Mouse (Mus musculus) forebrain, embryonic 12.5 days (tissue): ENCODE measurements around the gene Il10. TPM values are rescaled to one million over a fixed set of nuclear protein-coding genes. Genes with fewer than 3 reads are reported as not detected.

Experiments used
- ATAC-seq: fragments of 200-750 bp; cut with Nextera tagmentation; 2 replicates; pipeline ENCODE4 v1.8.0; 2017; ENCODE audit warnings: moderate TSS enrichment; ENCODE audit not compliant: low FRiP score
- H3K27ac ChIP-seq: fragments of 300-500 bp; sonication (generic); 2 replicates; pipeline ENCODE4 v1.5.1; 2016; ENCODE audit warnings: mild to moderate bottlenecking
- H3K27me3 ChIP-seq: fragments of 300-500 bp; sonication (generic); 2 replicates; pipeline ENCODE4 v1.6.1; 2016; ENCODE audit warnings: mild to moderate bottlenecking
- H3K36me3 ChIP-seq: fragments of 300-500 bp; sonication (generic); replicated peaks from 2 replicates; pipeline ENCODE4 v1.6.1; 2016; ENCODE audit warnings: mild to moderate bottlenecking
- H3K4me1 ChIP-seq: fragments of 300-500 bp; sonication (generic); 2 replicates; pipeline ENCODE4 v1.6.1; 2016
- H3K4me2 ChIP-seq: fragments of 300-500 bp; sonication (generic); 2 replicates; pipeline ENCODE4 v1.6.1; 2016; ENCODE audit warnings: mild to moderate bottlenecking, moderate library complexity
- H3K4me3 ChIP-seq: fragments of 300-500 bp; sonication (generic); replicated peaks from 2 replicates; pipeline ENCODE4 v1.5.1; 2016; ENCODE audit warnings: mild to moderate bottlenecking
- H3K9ac ChIP-seq: fragments of 300-500 bp; sonication (generic); 2 replicates; pipeline ENCODE4 v1.6.1; 2016; ENCODE audit warnings: mild to moderate bottlenecking
- H3K9me3 ChIP-seq: fragments of 300-500 bp; sonication (generic); 2 replicates; pipeline ENCODE4 v1.6.1; 2016
- WGBS: fragments of 180-500 bp; shearing (Covaris S2); methylation state at CpG from one replicate; pipeline ENCODE4 v1.1.7; 2016; 5-methylcytosine and 5-hydroxymethylcytosine counted together
- polyA plus RNA-seq: library from polyadenylated mRNA; unstranded; fragments of >200 nt; fragmentation: Nextera tagmentation; extraction: Ambion mirVana; gene quantifications from 2 replicates; pipeline ENCODE4 v1.2.1, GENCODE M21; 2016

Il10 gene
- polyA plus RNA-seq = not detected in 2 replicates

GRCm38 (mm10) chr1:131019492-131020098 is at the start of gene Il10:
TSS of gene Il10 (plus strand) at chr1:131019845.
- ATAC-seq = no peak
- Histone ChIP-seq H3K4me3 (no peak within 1 kb of the TSS), H3K27me3 (no peaks in the 10 kb centered on the region), H3K9ac (no peak within 1 kb of the TSS), H3K9me3 (no peaks in the 10 kb centered on the region), H3K4me1 (no peaks in the 10 kb centered on the region), H3K36me3 (no peaks in the 10 kb centered on the region), H3K27ac (no peak within 1 kb of the TSS), H3K4me2 (no peak within 1 kb of the TSS)
- 79% methylated on average over 8 of the region's 8 CpGs for WGBS

- Histone ChIP-seq H3K9ac (no peak overlapping the region), H3K9me3 (no peaks in the 10 kb centered on the region), H3K4me2 (no peak overlapping the region), H3K4me3 (no peak overlapping the region), H3K27ac (no peak overlapping the region), H3K4me1 (no peaks in the 10 kb centered on the region), H3K36me3 (no peaks in the 10 kb centered on the region), H3K27me3 (no peaks in the 10 kb centered on the region)
- WGBS = 60% methylated on average over 1 of the region's 1 CpGs
- no peak for ATAC-seq
Observed at GRCm38 (mm10) chr1:130979455-130979854, 40.2 kb upstream of the Il10 start.

DNA sequence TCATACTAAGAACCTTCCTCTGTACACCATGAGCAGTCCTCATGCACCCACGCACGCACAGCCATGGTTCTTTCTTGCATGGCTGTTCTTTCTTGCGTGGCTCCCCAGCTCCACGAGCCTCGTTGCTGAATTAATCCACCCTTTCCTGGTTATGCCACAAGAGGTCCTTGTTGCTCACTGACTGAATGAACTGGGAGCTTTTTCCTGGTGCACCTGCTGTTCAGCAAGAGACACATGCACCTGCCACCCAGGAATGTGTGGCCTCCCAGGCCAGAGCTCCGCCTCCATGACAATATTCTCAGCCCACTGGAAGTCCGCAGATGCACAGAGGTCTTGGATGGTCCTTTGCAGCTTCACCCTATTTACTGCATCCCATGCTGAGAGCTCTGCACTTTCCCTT is 35.2 kb upstream of the Il10 start:
- Histone ChIP-seq H3K27me3 (no peaks in the 10 kb centered on the region), H3K9me3 (no peaks in the 10 kb centered on the region), H3K9ac (no peak overlapping the region), H3K27ac (no peak overlapping the region), H3K36me3 (no peaks in the 10 kb centered on the region), H3K4me2 (no peak overlapping the region), H3K4me1 (no peaks in the 10 kb centered on the region), H3K4me3 (no peak overlapping the region)
- no peak for ATAC-seq
- 60% methylated on average over 7 of the region's 7 CpGs for WGBS

DNA sequence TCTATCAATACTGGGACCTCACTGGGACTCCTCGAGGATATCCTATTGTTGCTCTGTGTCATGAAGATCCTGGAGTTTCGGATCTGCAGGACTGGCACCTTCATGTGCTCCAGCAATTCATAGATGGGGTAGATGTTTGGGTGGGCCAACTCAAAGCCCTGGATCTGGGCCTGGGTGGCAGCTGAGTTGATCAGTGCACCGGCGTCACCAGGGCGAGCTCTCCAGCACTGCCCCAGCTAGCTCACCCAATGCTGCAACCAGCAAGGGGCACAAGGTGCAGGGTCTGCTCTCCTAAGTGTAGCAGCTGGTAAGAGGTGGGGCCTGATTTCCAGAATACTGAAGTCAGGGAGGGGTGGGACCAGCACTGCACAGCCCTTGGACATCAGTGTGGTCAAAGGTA is 32.6 kb upstream of the Il10 start:
- WGBS = 94% methylated on average over 5 of the region's 5 CpGs
- no peak overlapping the region for H3K27ac ChIP-seq
- no peaks in the 10 kb centered on the region for H3K36me3 ChIP-seq
- H3K4me3 ChIP-seq = no peak overlapping the region
- no peaks in the 10 kb centered on the region for H3K27me3 ChIP-seq
- H3K9me3 ChIP-seq = no peaks in the 10 kb centered on the region
- H3K4me1 ChIP-seq = no peaks in the 10 kb centered on the region
- H3K9ac ChIP-seq = no peak overlapping the region
- H3K4me2 ChIP-seq = no peak overlapping the region
- no peak for ATAC-seq

- Histone ChIP-seq H3K27ac (no peak overlapping the region), H3K9ac (no peak overlapping the region), H3K36me3 (no peaks in the 10 kb centered on the region), H3K27me3 (no peaks in the 10 kb centered on the region), H3K4me1 (no peaks in the 10 kb centered on the region), H3K4me3 (no peak overlapping the region), H3K9me3 (no peaks in the 10 kb centered on the region), H3K4me2 (no peak overlapping the region)
- no peak for ATAC-seq
Observed at GRCm38 (mm10) chr1:130987418-130987817, 32.2 kb upstream of the Il10 start.

DNA sequence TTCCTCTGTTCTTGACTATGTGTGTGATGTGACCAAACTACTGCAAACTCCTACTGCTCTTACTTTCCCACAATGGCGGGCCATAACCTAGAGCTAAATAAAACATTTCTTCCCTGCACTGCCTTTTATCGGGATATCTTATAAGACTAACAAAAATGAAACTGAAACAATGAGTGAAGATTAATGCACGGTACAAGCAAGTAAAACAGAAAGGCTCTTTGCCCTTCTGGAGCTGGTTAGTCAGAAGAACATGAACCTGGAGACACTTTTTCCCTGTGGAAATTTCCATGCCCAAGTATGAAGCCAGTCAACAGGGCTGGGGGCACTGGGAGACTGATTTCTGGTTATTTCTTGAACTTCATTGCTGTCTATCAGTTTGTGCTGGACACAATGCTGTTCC is 30.3 kb upstream of the Il10 start:
- Histone ChIP-seq H3K27ac (no peak overlapping the region), H3K4me3 (no peak overlapping the region), H3K36me3 (no peaks in the 10 kb centered on the region), H3K9me3 (no peaks in the 10 kb centered on the region), H3K4me2 (no peak overlapping the region), H3K9ac (no peak overlapping the region), H3K4me1 (no peaks in the 10 kb centered on the region), H3K27me3 (no peaks in the 10 kb centered on the region)
- 88% methylated on average over 3 of the region's 3 CpGs for WGBS
- no peak for ATAC-seq

DNA sequence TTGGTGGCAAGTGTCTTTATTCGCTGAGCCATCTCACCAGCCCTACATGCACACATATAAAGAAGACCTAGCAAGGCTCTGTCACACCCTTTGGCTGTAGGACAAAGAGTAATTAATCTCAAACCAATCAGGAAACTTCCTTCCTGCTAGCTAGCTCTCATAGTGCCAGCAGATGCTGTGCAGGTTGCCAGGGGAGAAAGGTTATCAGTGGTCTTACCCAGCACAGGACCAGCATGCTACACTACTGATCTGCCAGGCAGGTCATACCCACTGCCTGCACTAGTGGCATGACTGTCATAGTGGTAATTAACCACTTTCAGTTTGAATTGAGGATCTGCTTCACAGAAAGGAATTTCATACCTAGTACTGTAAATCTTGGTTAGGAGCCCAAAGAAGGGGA is 29.2 kb upstream of the Il10 start:
- Histone ChIP-seq H3K4me2 (no peak overlapping the region), H3K4me1 (no peaks in the 10 kb centered on the region), H3K27ac (no peak overlapping the region), H3K9ac (no peak overlapping the region), H3K9me3 (no peaks in the 10 kb centered on the region), H3K27me3 (no peaks in the 10 kb centered on the region), H3K36me3 (no peaks in the 10 kb centered on the region), H3K4me3 (no peak overlapping the region)
- WGBS = 90% methylated on average over 1 of the region's 1 CpGs
- ATAC-seq = no peak

DNA sequence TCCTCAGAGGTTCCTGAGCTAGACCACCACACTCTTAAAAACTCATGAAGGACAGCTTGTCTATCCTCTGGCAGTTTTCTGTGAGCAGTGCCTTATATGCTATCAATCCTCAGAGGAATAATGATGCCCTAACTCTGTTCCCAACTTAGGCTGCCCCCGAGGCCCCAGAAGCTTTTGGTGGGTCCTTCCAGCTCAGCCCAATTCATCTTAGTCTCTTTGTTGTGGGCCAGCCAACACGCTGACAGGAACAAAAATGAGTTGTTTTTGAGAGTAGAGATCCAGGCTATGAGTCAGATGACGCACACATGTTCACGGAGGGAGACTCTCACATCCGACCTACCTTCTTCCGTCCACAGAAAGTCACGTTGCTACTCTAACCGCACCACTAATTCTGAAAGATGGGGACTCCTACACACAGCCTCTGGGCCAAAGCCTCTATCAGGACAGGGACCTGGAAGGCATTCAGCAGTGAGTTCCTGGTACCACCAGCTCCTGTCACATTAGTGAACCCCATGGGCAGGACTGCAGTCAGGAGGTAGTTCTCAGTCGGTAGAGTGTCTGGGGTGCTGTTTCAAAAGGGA is 26.0 kb upstream of the Il10 start:
- H3K9me3 ChIP-seq = no peaks in the 10 kb centered on the region
- WGBS = 88% methylated on average over 9 of the region's 9 CpGs
- H3K36me3 ChIP-seq = no peaks in the 10 kb centered on the region
- H3K4me3 ChIP-seq = no peak overlapping the region
- ATAC-seq = no peak
- H3K4me2 ChIP-seq = no peak overlapping the region
- no peak overlapping the region for H3K9ac ChIP-seq
- H3K27me3 ChIP-seq = no peaks in the 10 kb centered on the region
- no peaks in the 10 kb centered on the region for H3K4me1 ChIP-seq
- no peak overlapping the region for H3K27ac ChIP-seq

- H3K9ac ChIP-seq = no peak overlapping the region
- no peaks in the 10 kb centered on the region for H3K27me3 ChIP-seq
- H3K4me1 ChIP-seq = no peaks in the 10 kb centered on the region
- H3K36me3 ChIP-seq = no peaks in the 10 kb centered on the region
- ATAC-seq = no peak
- H3K9me3 ChIP-seq = no peaks in the 10 kb centered on the region
- no peak overlapping the region for H3K27ac ChIP-seq
- no peak overlapping the region for H3K4me3 ChIP-seq
- 81% methylated on average over 1 of the region's 1 CpGs for WGBS
- no peak overlapping the region for H3K4me2 ChIP-seq
Observed at GRCm38 (mm10) chr1:130995515-130995914, 24.1 kb upstream of the Il10 start.

DNA sequence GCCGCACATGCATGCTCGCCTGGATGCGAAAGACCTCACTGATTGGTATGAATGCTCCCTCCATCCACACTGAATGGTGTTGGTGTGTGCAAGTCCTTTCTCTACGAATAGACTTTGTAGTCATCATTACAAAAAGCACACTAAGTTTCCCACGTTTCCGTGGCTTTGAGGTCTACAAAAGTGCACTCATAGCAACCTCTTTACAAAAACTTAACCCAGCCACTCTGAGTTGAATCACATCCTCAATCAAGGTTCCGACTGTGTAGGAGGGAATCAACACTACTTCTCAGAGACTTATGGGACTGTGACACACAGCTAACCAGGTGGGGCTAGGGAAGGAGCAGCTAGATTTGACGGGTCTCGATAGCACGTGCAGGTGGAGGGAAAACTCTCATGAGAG is 23.3 kb upstream of the Il10 start:
- Histone ChIP-seq H3K9me3 (no peaks in the 10 kb centered on the region), H3K4me3 (no peak overlapping the region), H3K4me1 (no peaks in the 10 kb centered on the region), H3K4me2 (no peak overlapping the region), H3K27me3 (no peaks in the 10 kb centered on the region), H3K36me3 (no peaks in the 10 kb centered on the region), H3K9ac (no peak overlapping the region), H3K27ac (no peak overlapping the region)
- 93% methylated on average over 10 of the region's 10 CpGs for WGBS
- ATAC-seq = no peak

GRCm38 (mm10) chr1:130997441-130997840 is 22.2 kb upstream of the Il10 start:
- Histone ChIP-seq H3K27me3 (no peaks in the 10 kb centered on the region), H3K4me2 (no peak overlapping the region), H3K9ac (no peak overlapping the region), H3K4me1 (no peaks in the 10 kb centered on the region), H3K27ac (no peak overlapping the region), H3K36me3 (no peaks in the 10 kb centered on the region), H3K9me3 (no peaks in the 10 kb centered on the region), H3K4me3 (no peak overlapping the region)
- 88% methylated on average over 4 of the region's 4 CpGs for WGBS
- no peak for ATAC-seq

- no peak overlapping the region for H3K4me2 ChIP-seq
- no peak overlapping the region for H3K4me3 ChIP-seq
- no peaks in the 10 kb centered on the region for H3K27me3 ChIP-seq
- H3K4me1 ChIP-seq = no peaks in the 10 kb centered on the region
- H3K27ac ChIP-seq = no peak overlapping the region
- ATAC-seq = no peak
- no peaks in the 10 kb centered on the region for H3K9me3 ChIP-seq
- H3K36me3 ChIP-seq = no peaks in the 10 kb centered on the region
- H3K9ac ChIP-seq = no peak overlapping the region
- 91% methylated on average over 10 of the region's 10 CpGs for WGBS
Observed at GRCm38 (mm10) chr1:130998321-130998720, 21.3 kb upstream of the Il10 start.

- no peak overlapping the region for H3K4me2 ChIP-seq
- WGBS = 90% methylated on average over 4 of the region's 4 CpGs
Observed at GRCm38 (mm10) chr1:130999708-131000107, 19.9 kb upstream of the Il10 start.

More at GRCm38 (mm10) chr1:130999708-131000107, 19.9 kb upstream of the Il10 start:
- H3K4me3 ChIP-seq = no peak overlapping the region
- H3K9me3 ChIP-seq = no peaks in the 10 kb centered on the region
- no peaks in the 10 kb centered on the region for H3K27me3 ChIP-seq
- H3K4me1 ChIP-seq = no peaks in the 10 kb centered on the region
- no peak for ATAC-seq
- H3K36me3 ChIP-seq = no peaks in the 10 kb centered on the region
- H3K27ac ChIP-seq = no peak overlapping the region
- no peak overlapping the region for H3K9ac ChIP-seq
